Mouse (Mus musculus) neural tube, embryonic 14.5 days (tissue): ENCODE measurements at regions not wholly inside any gene's neighbourhood (a gene's known extent, or its start where the extent isn't known, plus 50 kb on each side); places are given as distances from the start of the nearest gene placed in this dataset.

Source experiments
- ATAC-seq: fragments of 200-750 bp; cut with Nextera tagmentation; 2 replicates; pipeline ENCODE4 v1.8.0; 2017; ENCODE audit warnings: low read depth, mild to moderate bottlenecking, moderate TSS enrichment, moderate library complexity
- H3K27ac ChIP-seq: fragments of 300-500 bp; sonication (generic); 2 replicates; pipeline ENCODE4 v1.5.1; 2014; ENCODE audit warnings: low read depth, mild to moderate bottlenecking, control low read depth, low read length, moderate library complexity, mixed read lengths
- H3K27me3 ChIP-seq: fragments of 300-500 bp; sonication (generic); 2 replicates; pipeline ENCODE4 v1.6.1; 2014; ENCODE audit warnings: low read length; ENCODE audit not compliant: control insufficient read depth, insufficient read depth
- H3K36me3 ChIP-seq: fragments of 300-500 bp; sonication (generic); 2 replicates; pipeline ENCODE4 v1.6.1; 2014; ENCODE audit warnings: low read length, mixed read lengths; ENCODE audit not compliant: control insufficient read depth, insufficient read depth
- H3K4me1 ChIP-seq: fragments of 300-500 bp; sonication (generic); 2 replicates; pipeline ENCODE4 v1.6.1; 2014; ENCODE audit warnings: low read length; ENCODE audit not compliant: control insufficient read depth, insufficient read depth
- H3K4me2 ChIP-seq: fragments of 300-500 bp; sonication (generic); 2 replicates; pipeline ENCODE4 v1.6.1; 2014; ENCODE audit warnings: mild to moderate bottlenecking, low read depth, low read length, control low read depth
- H3K4me3 ChIP-seq: fragments of 300-500 bp; sonication (generic); 2 replicates; pipeline ENCODE4 v1.5.1; 2014; ENCODE audit warnings: low read depth, low read length, control low read depth, mixed read lengths
- H3K9ac ChIP-seq: fragments of 300-500 bp; sonication (generic); replicated peaks from 2 replicates; pipeline ENCODE4 v1.6.1; 2014; ENCODE audit warnings: low read depth, mild to moderate bottlenecking, control low read depth, low read length, mixed read lengths
- H3K9me3 ChIP-seq: fragments of 300-500 bp; sonication (generic); 2 replicates; pipeline ENCODE4 v1.6.1; 2016; ENCODE audit warnings: low read length; ENCODE audit not compliant: control insufficient read depth
- WGBS: fragments of 180-500 bp; shearing (Covaris S2); extraction: QIAGEN DNeasy Blood & Tissue Kit; methylation state at CpG from one replicate; pipeline ENCODE4 v1.1.7; 2014; 5-methylcytosine and 5-hydroxymethylcytosine counted together

GRCm38 (mm10) chr17:84129204-84129603 is 58.5 kb downstream of the Zfp36l2 start:
- no peak overlapping the region for H3K4me3 ChIP-seq
- no peaks in the 10 kb centered on the region for H3K27me3 ChIP-seq
- no peak overlapping the region for H3K27ac ChIP-seq
- H3K4me1 ChIP-seq: no peaks in the 10 kb centered on the region
- no peak for ATAC-seq
- H3K9me3 ChIP-seq: no peaks in the 10 kb centered on the region
- WGBS: 89% methylated on average over 13 of the region's 13 CpGs
- H3K9ac ChIP-seq: no peak overlapping the region
- no peak overlapping the region for H3K4me2 ChIP-seq
- no peaks in the 10 kb centered on the region for H3K36me3 ChIP-seq

DNA sequence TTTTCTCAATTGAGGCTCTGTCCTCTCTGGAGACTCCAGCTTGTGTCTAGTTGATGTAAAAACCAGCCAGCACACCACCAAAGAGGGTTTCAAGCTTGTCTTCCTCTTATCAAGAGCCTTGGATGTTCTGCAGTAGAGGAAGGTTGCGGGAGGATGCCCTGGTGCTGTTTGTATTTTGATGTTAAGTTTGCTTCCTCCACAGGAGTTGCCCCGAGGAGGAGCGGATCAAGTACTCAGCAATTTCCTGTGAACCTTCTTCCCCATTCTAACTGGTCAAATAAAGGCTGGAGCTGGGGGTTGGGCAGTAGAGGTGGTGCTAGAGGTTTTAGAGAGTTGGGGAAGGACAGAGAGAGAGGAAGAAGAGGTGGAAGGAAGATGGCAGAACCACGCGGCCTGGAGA is 59.5 kb downstream of the Zfp36l2 start:
- Histone ChIP-seq H3K27me3 (no peaks in the 10 kb centered on the region), H3K9me3 (no peaks in the 10 kb centered on the region), H3K36me3 (no peaks in the 10 kb centered on the region), H3K4me1 (no peaks in the 10 kb centered on the region), H3K27ac (no peak overlapping the region), H3K4me2 (no peak overlapping the region), H3K4me3 (no peak overlapping the region), H3K9ac (no peak overlapping the region)
- no peak for ATAC-seq
- WGBS: 85% methylated on average over 5 of the region's 5 CpGs

DNA sequence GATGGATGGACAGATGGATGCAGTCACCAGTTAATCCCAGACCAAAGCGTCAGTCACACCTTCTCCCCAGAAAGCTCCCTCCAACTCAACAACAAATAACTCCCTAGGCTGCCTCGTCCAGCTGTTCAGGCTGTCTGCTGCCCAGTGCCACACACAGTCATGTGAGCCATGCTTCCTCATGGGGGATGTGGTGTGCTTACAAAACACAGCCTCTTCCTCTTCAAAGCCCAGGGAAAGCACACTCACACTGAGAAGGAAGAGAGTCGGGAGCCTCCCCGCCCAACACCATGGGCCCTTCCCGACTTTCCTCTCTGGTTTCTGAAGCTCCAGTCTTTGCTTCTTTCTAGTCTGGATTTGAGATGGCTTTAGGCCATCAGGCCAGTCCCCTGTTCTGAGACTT is 61.6 kb downstream of the Zfp36l2 start:
- Histone ChIP-seq H3K4me1 (no peaks in the 10 kb centered on the region), H3K27ac (no peak overlapping the region)
- 88% methylated on average over 5 of the region's 5 CpGs for WGBS

GRCm38 (mm10) chr17:84123161-84123560 is 64.6 kb downstream of the Zfp36l2 start:
- WGBS: 91% methylated on average over 2 of the region's 2 CpGs
- Histone ChIP-seq H3K4me2 (no peak overlapping the region), H3K27me3 (no peaks in the 10 kb centered on the region), H3K27ac (no peak overlapping the region), H3K9me3 (no peaks in the 10 kb centered on the region), H3K36me3 (no peaks in the 10 kb centered on the region), H3K9ac (no peak overlapping the region), H3K4me3 (no peak overlapping the region), H3K4me1 (no peaks in the 10 kb centered on the region)
- ATAC-seq: no peak

More for the DNA sequence above, 61.6 kb downstream of the Zfp36l2 start:
- H3K4me2 ChIP-seq: no peak overlapping the region
- no peak overlapping the region for H3K9ac ChIP-seq
- H3K27me3 ChIP-seq: no peaks in the 10 kb centered on the region
- no peaks in the 10 kb centered on the region for H3K36me3 ChIP-seq
- H3K4me3 ChIP-seq: no peak overlapping the region
- H3K9me3 ChIP-seq: no peaks in the 10 kb centered on the region
- no peak for ATAC-seq

DNA sequence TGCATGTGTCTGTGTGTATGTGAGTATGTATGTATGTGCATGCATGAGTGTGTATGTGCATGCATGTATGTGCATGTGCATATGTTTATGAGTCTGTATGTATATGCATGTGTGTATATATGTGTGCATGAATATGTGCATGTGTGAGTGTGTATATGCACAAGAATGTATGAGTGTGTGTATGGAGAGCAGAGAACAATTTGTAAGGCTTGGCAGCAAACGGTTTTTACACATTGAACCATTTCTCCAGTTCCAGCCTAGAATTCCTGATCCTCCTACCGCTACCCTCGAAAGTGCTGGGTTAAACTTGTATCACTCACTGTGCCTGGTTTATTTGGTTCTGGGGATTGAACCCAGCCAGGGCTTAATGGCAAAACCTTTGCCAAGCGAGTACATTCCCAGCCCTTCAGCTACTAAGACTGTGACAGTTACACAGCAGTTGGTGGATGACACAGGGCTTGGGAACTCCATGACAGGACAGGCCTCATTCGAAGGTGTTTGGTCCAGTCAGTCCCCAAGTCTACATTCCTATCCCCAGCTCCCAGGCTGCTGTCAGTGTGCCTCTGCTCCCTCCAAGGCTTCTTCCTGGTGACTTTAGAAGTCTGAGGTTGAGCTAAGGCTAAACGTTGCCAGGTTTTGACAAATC is 65.1 kb downstream of the Zfp36l2 start:
- H3K9me3 ChIP-seq: no peaks in the 10 kb centered on the region
- no peak overlapping the region for H3K4me2 ChIP-seq
- no peaks in the 10 kb centered on the region for H3K27me3 ChIP-seq
- WGBS: 81% methylated on average over 6 of the region's 6 CpGs
- no peak overlapping the region for H3K9ac ChIP-seq
- no peak overlapping the region for H3K4me3 ChIP-seq
- no peaks in the 10 kb centered on the region for H3K36me3 ChIP-seq
- H3K27ac ChIP-seq: no peak overlapping the region
- no peaks in the 10 kb centered on the region for H3K4me1 ChIP-seq
- no peak for ATAC-seq

DNA sequence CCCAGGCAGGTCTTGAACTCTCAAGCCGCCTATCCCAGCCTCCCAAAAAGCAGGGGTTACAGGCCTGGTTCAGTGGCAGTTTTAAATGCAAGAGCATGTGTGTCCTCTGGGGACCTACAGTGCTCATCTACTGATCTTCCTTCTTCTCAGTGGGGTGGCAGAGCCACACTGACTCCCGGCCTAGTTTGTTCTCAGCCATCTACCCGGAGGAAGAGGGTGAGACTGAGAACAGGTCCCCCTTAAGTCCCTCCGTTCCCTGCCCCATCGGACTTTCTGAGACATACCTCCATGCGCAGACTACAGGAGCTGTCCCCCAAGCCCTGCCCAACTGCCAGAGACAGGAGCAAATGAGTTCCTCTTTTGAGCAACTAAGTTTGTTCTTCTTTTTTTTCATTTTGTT is 66.5 kb downstream of the Zfp36l2 start:
- Histone ChIP-seq H3K4me1 (no peaks in the 10 kb centered on the region), H3K9me3 (no peaks in the 10 kb centered on the region), H3K36me3 (no peaks in the 10 kb centered on the region), H3K9ac (no peak overlapping the region), H3K4me3 (no peak overlapping the region), H3K4me2 (no peak overlapping the region), H3K27me3 (no peaks in the 10 kb centered on the region), H3K27ac (no peak overlapping the region; the same call in 1 of the 2 replicates)
- 74% methylated on average over 6 of the region's 6 CpGs for whole genome bisulfite sequencing
- ATAC-seq: no peak

DNA sequence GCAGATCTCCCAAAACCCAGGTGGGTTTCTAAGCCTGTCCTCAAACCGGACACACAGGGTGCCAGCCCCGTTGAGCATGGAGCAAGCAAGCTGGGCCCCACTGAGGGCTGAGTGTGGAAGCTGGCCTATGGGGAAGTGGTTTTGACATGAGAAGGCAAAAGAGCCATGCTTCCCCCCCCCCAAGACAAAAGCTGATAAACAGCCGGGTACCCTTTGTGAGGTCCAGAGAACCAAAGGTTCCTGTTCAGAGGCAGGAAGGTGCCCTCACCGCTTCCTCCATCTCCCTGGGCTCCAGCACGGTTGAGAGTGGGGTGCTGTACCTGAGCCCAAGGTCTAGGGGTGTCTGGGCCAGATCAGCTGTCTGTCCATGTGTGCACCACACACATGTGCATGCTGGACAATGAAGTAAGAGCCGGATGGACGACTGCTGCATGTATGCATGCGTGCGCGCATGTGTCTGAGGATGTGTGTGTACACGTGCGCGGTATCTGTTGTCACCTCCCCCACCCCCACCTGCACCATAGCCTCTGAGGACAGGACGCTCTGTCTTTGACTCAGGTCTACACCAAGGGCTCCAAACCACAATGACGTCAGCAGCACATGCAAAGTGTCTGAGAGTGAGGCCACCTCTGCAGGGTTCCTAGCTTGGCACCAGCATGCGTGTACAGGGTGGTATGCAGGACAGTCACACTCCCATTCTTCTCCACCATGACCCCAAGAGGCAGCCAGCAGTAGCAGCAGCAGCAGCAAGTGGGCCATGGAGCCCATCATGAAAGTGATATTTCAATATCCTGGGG is 68.3 kb downstream of the Zfp36l2 start:
- H3K36me3 ChIP-seq: no peaks in the 10 kb centered on the region
- no peaks in the 10 kb centered on the region for H3K9me3 ChIP-seq
- H3K4me3 ChIP-seq: no peak overlapping the region
- H3K4me1 ChIP-seq: no peaks in the 10 kb centered on the region
- 90% methylated on average over 16 of the region's 16 CpGs for WGBS
- H3K27me3 ChIP-seq: no peaks in the 10 kb centered on the region
- no peak for ATAC-seq
- H3K4me2 ChIP-seq: no peak overlapping the region
- no peak overlapping the region for H3K9ac ChIP-seq
- H3K27ac ChIP-seq: no peak overlapping the region

DNA sequence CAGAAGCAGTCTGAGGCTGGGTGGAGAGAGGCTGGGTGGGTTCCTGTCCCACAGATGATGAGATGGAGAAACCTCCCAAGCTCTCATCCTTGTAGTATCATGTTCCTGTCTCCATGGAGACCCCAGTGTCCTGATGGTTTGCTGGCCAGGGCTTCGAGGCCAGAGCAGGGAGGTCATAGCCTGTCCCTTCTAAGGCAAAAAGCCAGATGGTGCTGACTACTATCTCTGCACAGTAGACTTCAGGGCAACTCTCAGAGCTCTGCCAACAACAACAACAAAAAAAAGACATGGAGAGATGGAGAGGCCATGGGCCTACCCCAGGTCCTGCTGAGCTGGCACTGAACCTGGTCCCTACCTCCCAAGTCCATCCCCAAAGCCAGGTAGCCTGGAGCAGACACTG is 69.0 kb downstream of the Zfp36l2 start:
- Histone ChIP-seq H3K36me3 (no peaks in the 10 kb centered on the region), H3K4me1 (no peaks in the 10 kb centered on the region), H3K27ac (no peak overlapping the region), H3K4me3 (no peak overlapping the region), H3K9ac (no peak overlapping the region), H3K9me3 (no peaks in the 10 kb centered on the region), H3K4me2 (no peak overlapping the region), H3K27me3 (no peaks in the 10 kb centered on the region)
- ATAC-seq: no peak
- WGBS: 29% methylated on average over 1 of the region's 1 CpGs

GRCm38 (mm10) chr17:84118271-84118670 is 69.5 kb downstream of the Zfp36l2 start:
- no peaks in the 10 kb centered on the region for H3K27me3 ChIP-seq
- H3K4me3 ChIP-seq: no peak overlapping the region
- no peak overlapping the region for H3K4me2 ChIP-seq
- H3K9ac ChIP-seq: no peak overlapping the region
- H3K27ac ChIP-seq: no peak overlapping the region
- H3K36me3 ChIP-seq: no peaks in the 10 kb centered on the region
- no peak for ATAC-seq
- WGBS: 82% methylated on average over 4 of the region's 4 CpGs
- H3K9me3 ChIP-seq: no peaks in the 10 kb centered on the region
- H3K4me1 ChIP-seq: no peaks in the 10 kb centered on the region
